Mouse (Mus musculus) brown adipose tissue, adult 24 weeks (tissue): ENCODE results near the gene Gm11437. TPM values are rescaled to one million over a fixed set of nuclear protein-coding genes. Genes with fewer than 3 reads are reported as not detected.

Source experiments
- H3K27ac ChIP-seq: fragments of 200-500 bp; replicated peaks from 2 replicates; pipeline ENCODE4 v1.5.1; 2012; ENCODE audit warnings: low read depth, mild to moderate bottlenecking, low read length
- H3K4me1 ChIP-seq: fragments of 200-500 bp; 2 replicates; pipeline ENCODE4 v1.6.1; 2012; ENCODE audit warnings: low read length, mixed read lengths; ENCODE audit not compliant: control insufficient read depth, insufficient read depth, insufficient read length
- H3K4me3 ChIP-seq: fragments of 200-500 bp; 2 replicates; pipeline ENCODE4 v1.5.1; 2012; ENCODE audit warnings: low read depth, mild to moderate bottlenecking, low read length, moderate library complexity; ENCODE audit not compliant: insufficient read depth
- polyA plus RNA-seq: library from polyadenylated mRNA; stranded (reverse); fragments of >200 nt; gene quantifications from 2 replicates; pipeline ENCODE4 v1.2.4, GENCODE M21; 2012; ENCODE audit not compliant: missing spikeins, insufficient read depth, insufficient read length

Gene Gm11437
- polyA plus RNA-seq, 1 experiment = not detected

GRCm38 (mm10) chr11:84168701-84169288 lies 1.5 kb upstream of the Gm11437 start:
- Histone ChIP-seq H3K27ac (peak overlapping the region; percentile 56), H3K4me3 (no peak overlapping the region), H3K4me1 (no peaks in the 10 kb centered on the region; the same call in 1 of the 2 replicates)

- Histone ChIP-seq H3K27ac (no peak overlapping the region), H3K4me1 (no peaks in the 10 kb centered on the region), H3K4me3 (no peak overlapping the region)
These were observed 2.7 kb downstream of the Gm11437 start for GRCm38 (mm10) chr11:84164561-84164960.

GRCm38 (mm10) chr11:84164123-84164522 lies 3.2 kb downstream of the Gm11437 start:
- Histone ChIP-seq H3K27ac (no peak overlapping the region), H3K4me3 (no peak overlapping the region), H3K4me1 (no peaks in the 10 kb centered on the region)

DNA sequence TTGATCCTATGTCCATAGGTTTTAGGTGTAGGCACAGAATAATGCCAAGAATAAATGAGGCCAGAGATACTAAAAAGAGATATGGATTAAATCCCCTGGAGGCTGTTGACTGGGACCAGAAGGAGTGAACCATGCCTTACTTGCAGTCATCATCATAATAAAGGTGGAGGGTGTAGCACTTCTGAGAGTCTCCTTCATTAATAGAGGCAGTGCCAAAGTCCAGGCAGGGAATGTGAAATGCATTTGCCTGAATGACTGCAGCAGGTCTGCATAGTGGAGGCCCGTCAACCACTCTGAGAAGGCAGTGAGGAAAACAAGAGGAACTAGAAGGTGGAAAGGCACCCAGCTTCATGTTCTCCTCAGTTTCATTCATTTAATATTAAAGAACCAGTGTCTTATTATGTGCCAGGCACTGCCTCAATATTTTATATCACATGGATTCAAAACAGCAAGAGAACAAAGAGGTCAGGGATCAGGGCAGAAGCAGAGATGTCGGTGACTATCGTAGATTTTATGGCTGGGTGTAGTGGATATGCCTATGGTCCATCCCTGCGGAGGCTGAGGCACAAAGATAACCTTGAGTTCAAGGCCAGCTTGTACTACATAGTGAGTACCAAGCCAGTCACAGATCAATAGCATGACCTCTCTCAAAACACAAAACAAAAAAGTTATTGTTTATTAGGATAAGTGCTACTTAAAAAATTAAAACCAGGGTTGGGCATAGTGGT lies 10.6 kb downstream of the Gm11437 start:
- no peak overlapping the region for H3K4me3 ChIP-seq

GRCm38 (mm10) chr11:84150884-84151283 lies 16.4 kb downstream of the Gm11437 start:
- H3K27ac ChIP-seq = no peak overlapping the region
- no peaks in the 10 kb centered on the region for H3K4me1 ChIP-seq
- no peak overlapping the region for H3K4me3 ChIP-seq

More for the DNA sequence above, 10.6 kb downstream of the Gm11437 start:
- Histone ChIP-seq H3K27ac (no peak overlapping the region), H3K4me1 (no peaks in the 10 kb centered on the region)

DNA sequence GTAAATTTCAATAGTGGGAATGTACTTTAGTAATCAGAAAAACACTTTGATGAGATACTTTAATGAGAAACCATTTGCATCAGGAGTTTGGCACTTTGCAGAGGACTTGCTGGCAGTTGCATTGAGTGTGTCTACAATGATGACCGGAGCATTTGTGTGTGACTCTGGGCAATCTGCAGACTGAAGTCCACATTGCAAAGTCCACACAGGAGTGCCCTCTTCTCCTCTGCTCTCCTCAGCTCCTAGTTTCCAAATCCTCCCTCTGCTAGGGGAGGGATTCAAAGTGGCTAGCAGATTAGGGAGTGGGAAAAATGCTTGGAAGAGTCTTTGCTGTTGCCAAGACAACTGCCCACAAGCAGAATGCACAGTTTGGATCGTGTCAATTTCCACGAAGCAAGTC lies 21.2 kb downstream of the Gm11437 start:
- H3K27ac ChIP-seq = no peak overlapping the region
- H3K4me3 ChIP-seq = no peak overlapping the region
- no peaks in the 10 kb centered on the region for H3K4me1 ChIP-seq

GRCm38 (mm10) chr11:84145201-84145798 lies 22.0 kb downstream of the Gm11437 start:
- Histone ChIP-seq H3K27ac (no peak overlapping the region), H3K4me3 (no peak overlapping the region)

DNA sequence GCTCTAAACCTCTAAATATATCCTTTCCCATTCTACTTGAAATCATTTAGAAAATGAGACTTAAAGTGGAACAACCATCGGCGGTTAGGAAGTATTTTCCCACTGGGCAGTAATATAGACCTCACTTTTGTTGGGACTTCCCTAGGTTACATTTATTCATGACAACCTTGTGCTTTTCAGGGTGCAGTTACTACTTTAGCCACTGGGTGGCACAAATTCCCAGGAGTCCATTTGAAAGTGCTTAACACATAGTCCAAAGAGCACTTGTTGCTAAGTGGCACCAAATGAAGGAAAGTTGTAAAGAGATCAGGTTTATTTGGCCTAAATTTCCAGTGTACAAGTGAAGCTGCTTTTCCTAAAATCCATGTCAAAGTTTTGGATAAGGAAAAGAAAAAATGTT lies 25.5 kb downstream of the Gm11437 start:
- no peak overlapping the region for H3K27ac ChIP-seq
- H3K4me3 ChIP-seq = no peak overlapping the region
- no peaks in the 10 kb centered on the region for H3K4me1 ChIP-seq

More at GRCm38 (mm10) chr11:84145201-84145798, 22.0 kb downstream of the Gm11437 start:
- H3K4me1 ChIP-seq = no peaks in the 10 kb centered on the region

- no peak overlapping the region for H3K4me3 ChIP-seq
- no peak overlapping the region for H3K27ac ChIP-seq
- H3K4me1 ChIP-seq = no peaks in the 10 kb centered on the region
These were observed 30.8 kb downstream of the Gm11437 start for GRCm38 (mm10) chr11:84136453-84136852.

DNA sequence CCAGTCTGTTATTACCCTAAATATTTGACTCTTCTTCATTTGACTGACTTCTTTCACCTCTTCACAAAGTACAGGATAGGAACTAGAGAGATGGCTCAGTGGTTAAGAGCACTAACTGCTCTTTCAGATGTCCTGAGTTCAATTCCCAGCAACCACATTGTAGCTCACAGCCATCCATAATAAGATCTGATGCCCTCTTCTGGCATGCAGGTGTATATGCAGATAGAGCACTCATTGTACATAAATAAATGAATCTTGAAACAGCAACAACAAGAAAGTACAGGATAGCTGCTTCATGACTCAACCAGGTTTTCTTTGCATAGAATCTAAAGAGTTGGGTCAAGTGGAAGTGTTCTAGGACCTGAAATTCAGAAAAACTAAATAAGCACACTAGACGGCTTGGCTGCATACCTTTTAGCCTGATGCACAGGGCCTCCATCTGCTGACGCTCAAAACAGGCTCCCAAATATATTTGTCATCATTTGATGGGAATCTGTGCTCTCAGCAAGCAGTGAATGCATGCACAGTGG lies 32.9 kb downstream of the Gm11437 start:
- Histone ChIP-seq H3K4me3 (no peak overlapping the region), H3K27ac (no peak overlapping the region), H3K4me1 (no peaks in the 10 kb centered on the region)

- Histone ChIP-seq H3K4me1 (no peaks in the 10 kb centered on the region), H3K27ac (no peak overlapping the region), H3K4me3 (peak overlapping the region; percentile 88)
These were observed 37.5 kb downstream of the Gm11437 start for GRCm38 (mm10) chr11:84129799-84130185.

DNA sequence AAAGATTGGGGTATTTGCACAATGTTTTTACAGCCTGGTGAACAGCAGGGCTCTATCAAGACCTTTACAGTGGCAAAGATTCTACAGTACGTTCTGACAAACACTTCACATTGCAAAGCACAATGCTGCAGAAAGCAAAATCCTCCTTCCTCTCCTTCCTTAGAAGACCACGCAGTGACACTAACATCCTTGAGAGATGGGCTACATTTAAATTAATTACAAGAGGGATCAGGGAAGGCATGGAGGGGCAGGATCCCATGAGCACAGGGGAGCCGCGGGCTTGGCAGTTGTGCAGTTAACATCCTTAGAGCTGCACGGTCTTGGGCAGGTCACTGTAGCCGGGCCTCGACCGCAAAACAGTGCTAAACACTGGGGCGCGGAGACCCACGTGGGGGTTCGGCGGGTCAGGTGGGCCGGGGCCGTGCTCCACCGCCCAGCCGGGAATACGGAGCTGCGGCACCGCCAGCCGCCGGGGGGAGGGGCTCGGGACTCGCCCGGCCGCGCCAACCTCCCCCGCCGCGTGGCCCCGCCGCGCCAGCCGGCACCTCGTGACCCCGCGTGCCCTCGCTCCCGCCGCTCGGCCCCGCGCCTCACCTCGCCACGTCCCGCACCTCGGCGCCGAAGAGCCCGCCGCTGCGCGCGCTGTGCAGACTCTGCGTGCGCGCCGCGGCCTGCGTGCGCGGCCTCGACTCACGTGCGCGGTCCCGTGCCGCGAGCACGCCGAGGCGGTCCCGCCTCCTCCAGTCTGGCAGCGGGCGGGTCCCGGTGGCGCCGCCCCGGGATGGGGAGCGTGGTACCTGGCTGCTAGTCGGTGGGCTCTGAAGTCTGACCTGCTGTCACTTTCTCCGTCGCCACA lies 38.1 kb downstream of the Gm11437 start, which contains the start of the genes Tada2a and Acaca:
TSS of gene Tada2a (minus strand) at position 658 of the 856 bp plus-strand sequence.
TSS of gene Acaca (plus strand) at position 730 of the 856 bp plus-strand sequence.
- Histone ChIP-seq H3K4me1 (no peaks in the 10 kb centered on the region), H3K4me3 (peak within 1 kb of the TSS; percentile 88), H3K27ac (no peak within 1 kb of the TSS)

GRCm38 (mm10) chr11:84127977-84128376 lies 39.3 kb downstream of the Gm11437 start:
- H3K4me3 ChIP-seq = no peak overlapping the region
- no peaks in the 10 kb centered on the region for H3K4me1 ChIP-seq
- no peak overlapping the region for H3K27ac ChIP-seq

DNA sequence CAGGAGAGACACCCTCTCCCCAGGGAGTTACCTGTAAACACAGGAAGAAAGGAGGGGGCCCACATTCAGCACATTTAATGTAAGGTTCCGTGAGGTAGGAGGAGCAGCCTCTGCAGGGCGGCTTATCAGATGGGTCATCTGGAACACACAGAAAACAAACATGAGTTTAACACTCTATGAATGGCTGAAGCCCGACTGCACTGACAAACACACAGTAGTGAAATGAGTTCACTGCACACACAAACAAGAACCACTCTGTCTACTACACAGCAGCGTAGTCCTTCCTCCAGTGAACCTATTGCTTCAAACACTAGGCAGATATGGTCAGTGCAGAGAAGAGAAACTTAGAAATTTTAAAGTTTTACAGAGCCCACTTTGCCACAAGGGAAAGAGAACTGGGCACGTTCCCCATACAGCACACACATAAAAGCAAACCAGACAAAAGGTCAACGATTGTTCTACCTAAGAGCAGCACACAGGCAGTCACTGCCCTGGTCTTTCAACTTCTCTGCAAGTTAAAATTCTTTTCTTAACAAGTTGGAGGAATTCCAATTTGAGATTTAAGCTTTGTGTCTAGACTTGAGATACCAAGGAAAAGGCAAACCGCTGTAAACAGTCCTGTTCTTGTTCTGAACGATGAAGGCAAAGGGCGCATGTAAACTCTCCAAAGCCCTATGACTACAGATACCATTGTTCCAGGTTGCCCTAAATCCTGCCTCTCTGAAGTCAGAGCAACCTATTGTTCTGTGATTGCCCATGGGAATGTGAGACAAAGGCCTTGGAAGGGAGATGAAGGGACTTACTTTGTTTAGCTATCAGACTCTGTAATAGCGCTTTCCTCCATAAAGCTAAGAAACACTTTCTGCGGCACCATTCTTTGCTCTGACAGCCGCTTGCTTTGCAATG lies 46.0 kb downstream of the Gm11437 start:
- Histone ChIP-seq H3K27ac (peak overlapping the region; percentile 65), H3K4me3 (no peak overlapping the region), H3K4me1 (peaks cover 3% of the 10 kb centered on the region; the same call in 1 of the 2 replicates)
